Mouse (Mus musculus) small intestine, adult 2 months (tissue): ENCODE measurements around the gene Adgrf5.
"Not testable (repeated sequence)": the region's sequence is repeated elsewhere in the genome, so short reads cannot be mapped to it uniquely, and the experiment has no call there.

Source experiments
- CTCF ChIP-seq: fragments of 200-500 bp; IDR thresholded peaks from 2 replicates; pipeline ENCODE4 v1.5.1; 2012; ENCODE audit warnings: low read depth, mild to moderate bottlenecking, control low read depth, inconsistent platforms, low read length, moderate library complexity, mixed read lengths; ENCODE audit not compliant: insufficient replicate concordance, insufficient read length; ENCODE audit errors: extremely low read depth
- POLR2A ChIP-seq: fragments of 200-500 bp; IDR thresholded peaks from 2 replicates; pipeline ENCODE4 v1.6.1; 2012; ENCODE audit warnings: low read depth, mild to moderate bottlenecking, control low read depth, inconsistent platforms, low read length, moderate library complexity

- TF ChIP-seq POLR2A, CTCF: not testable (repeated sequence)
Observed at GRCm38 (mm10) chr17:43490371-43490770, 130.1 kb downstream of the Adgrf5 start.
